Mouse (Mus musculus): Measurements from ENCODE around the gene Gxylt1. TPM values are rescaled to one million over a fixed set of nuclear protein-coding genes. Genes with fewer than 3 reads are reported as not detected.
A peak's percentile ranks its signal among the peaks of the same experiment; 100 is the strongest.
"Not testable (repeated sequence)": the region's sequence is repeated elsewhere in the genome, so short reads cannot be mapped to it uniquely, and the experiment has no call there.

The Gxylt1 gene
- polyA plus RNA-seq, 1 experiment from 2014 or later, result 16.7 TPM

DNA sequence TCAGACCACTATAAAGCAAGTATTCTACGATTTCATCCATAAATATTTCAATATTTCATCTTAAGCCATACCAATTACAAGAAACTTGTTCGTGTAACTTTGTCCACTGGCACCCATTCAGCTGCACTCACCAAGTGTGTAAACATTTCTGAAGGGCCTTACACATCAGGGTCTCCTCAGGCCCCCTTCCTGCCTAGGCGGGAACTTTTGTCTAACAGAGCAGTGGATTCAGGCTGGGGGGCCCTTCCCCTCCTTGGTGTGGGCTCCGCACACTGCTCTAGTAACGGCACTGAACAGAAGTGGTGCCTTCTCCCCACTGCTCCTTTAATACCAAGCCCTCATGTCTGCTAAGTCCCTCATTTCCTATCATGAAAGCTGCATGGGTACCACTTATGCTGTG lies 12.7 kb downstream of the Gxylt1 start:
- no peaks in the 10 kb centered on the region for H3K27me3 ChIP-seq
- H3K4me3 ChIP-seq, result no peak overlapping the region
- H3K4me1 ChIP-seq, result peaks cover 7% of the 10 kb centered on the region
- H3K9ac ChIP-seq, result no peak overlapping the region
- no peaks in the 10 kb centered on the region for H3K9me3 ChIP-seq
- no peak overlapping the region for H3K4me2 ChIP-seq
- peaks cover 28% of the 10 kb centered on the region for H3K36me3 ChIP-seq
- WGBS, result 89% methylated on average over 5 of the region's 5 CpGs
- no peak for ATAC-seq (ENCODE audit: insufficient number of reproducible peaks, insufficient read depth, low FRiP score, low TSS enrichment, low read depth)
- H3K27ac ChIP-seq, result no peak overlapping the region

DNA sequence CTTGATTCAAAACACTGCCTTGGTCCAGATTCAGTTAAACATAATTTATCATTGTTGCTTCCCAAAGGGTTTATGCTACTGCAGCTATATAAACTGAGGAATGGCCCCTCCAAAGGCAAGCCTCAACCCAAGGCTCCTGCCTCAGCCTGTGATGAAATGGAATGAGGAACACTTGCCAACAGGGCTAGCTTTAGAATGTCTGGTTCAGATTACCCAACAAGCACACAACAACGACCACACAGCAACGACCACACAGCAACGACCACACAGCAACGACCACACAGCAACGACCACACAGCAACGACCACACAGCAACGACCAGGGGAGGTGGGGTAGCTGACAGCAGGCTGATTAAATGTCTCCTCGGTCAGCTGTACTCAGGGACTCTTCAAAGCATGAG lies 15.0 kb downstream of the Gxylt1 start:
- Histone ChIP-seq H3K27me3 (no peaks in the 10 kb centered on the region), H3K9ac (no peak overlapping the region), H3K4me2 (no peak overlapping the region), H3K4me3 (no peak overlapping the region), H3K9me3 (no peaks in the 10 kb centered on the region), H3K4me1 (peaks cover 8% of the 10 kb centered on the region; the same call in 1 of the 2 replicates), H3K36me3 (peaks cover 46% of the 10 kb centered on the region), H3K27ac (no peak overlapping the region)
- no peak for ATAC-seq (ENCODE audit: insufficient number of reproducible peaks, insufficient read depth, low FRiP score, low TSS enrichment, low read depth)
- 75% methylated on average over 8 of the region's 8 CpGs for WGBS

DNA sequence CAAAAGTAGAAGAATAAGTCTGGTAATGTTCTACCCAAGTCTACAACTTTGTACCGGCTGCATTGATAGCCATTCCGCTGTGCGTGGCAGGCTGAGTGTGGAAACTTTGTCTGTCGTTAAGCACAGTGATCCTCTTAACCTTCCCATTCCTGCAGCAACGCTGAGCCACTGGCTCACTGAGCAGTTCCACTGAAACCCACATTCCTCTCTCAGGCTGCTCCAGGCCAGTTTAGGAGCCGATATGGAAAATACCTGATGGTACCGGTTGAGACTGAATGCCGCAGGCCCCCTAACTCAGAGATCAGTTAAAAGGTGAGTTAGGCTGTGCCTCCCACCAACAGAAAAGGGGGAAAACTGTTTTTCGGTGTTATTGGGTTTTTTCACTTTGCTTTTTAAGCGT lies 19.7 kb downstream of the Gxylt1 start:
- Histone ChIP-seq H3K27ac (no peak overlapping the region), H3K4me1 (peaks cover 9% of the 10 kb centered on the region; the same call in 1 of the 2 replicates), H3K36me3 (peaks cover 49% of the 10 kb centered on the region), H3K9me3 (no peaks in the 10 kb centered on the region), H3K9ac (no peak overlapping the region), H3K4me3 (no peak overlapping the region), H3K4me2 (no peak overlapping the region), H3K27me3 (no peaks in the 10 kb centered on the region)
- ATAC-seq (ENCODE audit: insufficient number of reproducible peaks, insufficient read depth, low FRiP score, low TSS enrichment, low read depth), result no peak
- 33% methylated on average over 10 of the region's 10 CpGs for WGBS

DNA sequence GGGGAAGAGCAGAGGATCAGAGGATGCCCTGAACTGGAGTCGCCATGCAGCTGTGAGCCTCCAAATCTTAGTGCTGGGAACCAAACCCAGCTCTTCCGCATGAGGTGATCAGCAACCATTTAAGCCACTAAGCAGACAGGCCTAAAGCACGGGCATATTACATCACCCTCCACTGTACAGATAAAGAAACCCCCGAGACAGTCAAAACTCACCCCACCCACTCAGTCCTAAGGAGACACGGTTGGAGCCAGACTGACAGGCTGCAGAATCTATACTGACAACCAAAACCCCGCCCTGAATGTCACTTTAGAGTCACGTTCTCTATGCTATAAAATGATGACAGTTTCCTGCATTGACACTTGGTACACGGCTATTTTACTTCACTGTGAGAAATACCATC lies 21.8 kb downstream of the Gxylt1 start:
- no peak overlapping the region for H3K27ac ChIP-seq
- peaks cover 9% of the 10 kb centered on the region; the same call in 1 of the 2 replicates for H3K4me1 ChIP-seq
- no peak overlapping the region for H3K4me3 ChIP-seq
- H3K27me3 ChIP-seq, result no peaks in the 10 kb centered on the region
- WGBS, result 69% methylated on average over 8 of the region's 8 CpGs
- H3K9ac ChIP-seq, result no peak overlapping the region
- no peak overlapping the region for H3K4me2 ChIP-seq
- H3K9me3 ChIP-seq, result no peaks in the 10 kb centered on the region
- ATAC-seq (ENCODE audit: insufficient number of reproducible peaks, insufficient read depth, low FRiP score, low TSS enrichment, low read depth), result no peak
- peaks cover 46% of the 10 kb centered on the region for H3K36me3 ChIP-seq

DNA sequence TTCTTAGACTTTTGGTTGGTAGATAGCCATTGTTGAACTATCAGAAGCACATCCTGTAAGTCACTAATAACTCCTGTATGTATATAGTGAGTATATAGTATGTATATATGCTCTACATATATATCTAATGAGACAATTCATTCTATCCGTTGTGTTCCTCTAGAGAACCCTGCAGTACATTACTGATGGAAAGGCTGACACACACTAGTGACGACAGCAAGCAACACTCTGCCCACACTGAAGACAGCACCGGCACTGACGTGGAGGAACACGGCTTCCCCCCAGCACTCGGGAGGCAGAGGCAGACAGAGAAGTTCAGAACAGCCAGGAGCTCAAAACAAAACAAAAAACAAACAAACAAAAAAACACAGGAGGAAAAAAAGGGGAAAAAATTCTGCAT lies 22.6 kb downstream of the Gxylt1 start:
- Histone ChIP-seq H3K27ac (no peak overlapping the region), H3K4me2 (no peak overlapping the region), H3K9me3 (no peaks in the 10 kb centered on the region), H3K4me1 (peaks cover 9% of the 10 kb centered on the region; the same call in 1 of the 2 replicates), H3K4me3 (no peak overlapping the region), H3K27me3 (no peaks in the 10 kb centered on the region), H3K36me3 (peaks cover 46% of the 10 kb centered on the region), H3K9ac (no peak overlapping the region)
- ATAC-seq (ENCODE audit: insufficient number of reproducible peaks, insufficient read depth, low FRiP score, low TSS enrichment, low read depth), result no peak
- WGBS, result 76% methylated on average over 6 of the region's 6 CpGs

DNA sequence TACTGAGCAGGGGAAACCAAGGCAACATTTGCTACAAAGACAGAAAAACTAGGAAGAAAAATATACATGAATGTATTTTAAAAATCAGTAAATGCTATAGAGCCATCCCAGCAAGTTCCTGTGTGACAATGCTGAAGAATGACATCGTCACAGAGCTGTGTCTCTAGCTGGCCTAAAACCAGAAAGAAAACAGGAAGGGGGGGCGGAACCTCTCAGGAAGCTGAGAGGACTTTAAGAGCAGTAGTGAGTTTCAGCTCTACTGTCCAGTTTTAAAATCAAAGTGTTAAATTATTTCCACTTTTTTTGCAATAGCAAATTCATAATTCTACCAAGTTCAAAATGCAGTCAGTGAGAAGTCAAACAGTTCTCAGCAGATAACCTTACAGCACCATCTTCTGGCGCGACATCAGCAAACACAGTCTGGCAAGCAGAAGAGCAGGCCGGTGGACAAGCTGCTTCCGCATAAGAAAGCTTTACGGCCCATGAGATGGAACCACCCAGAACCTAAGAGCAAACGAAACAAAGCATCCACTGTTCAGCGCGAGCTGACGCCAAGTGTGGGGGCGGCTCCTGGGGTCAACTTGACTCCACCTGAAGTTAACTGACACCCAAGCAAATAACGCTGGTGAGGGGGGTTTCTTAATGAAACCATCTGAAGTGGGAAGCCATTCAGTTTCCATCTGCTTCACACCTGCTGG lies 23.3 kb downstream of the Gxylt1 start:
- Histone ChIP-seq H3K9ac (no peak overlapping the region), H3K9me3 (no peaks in the 10 kb centered on the region), H3K27ac (no peak overlapping the region), H3K4me2 (no peak overlapping the region), H3K36me3 (peaks cover 45% of the 10 kb centered on the region), H3K4me3 (no peak overlapping the region), H3K27me3 (no peaks in the 10 kb centered on the region), H3K4me1 (peaks cover 9% of the 10 kb centered on the region; the same call in 1 of the 2 replicates)
- 46% methylated on average over 13 of the region's 13 CpGs for WGBS
- ATAC-seq (ENCODE audit: insufficient number of reproducible peaks, insufficient read depth, low FRiP score, low TSS enrichment, low read depth), result no peak

DNA sequence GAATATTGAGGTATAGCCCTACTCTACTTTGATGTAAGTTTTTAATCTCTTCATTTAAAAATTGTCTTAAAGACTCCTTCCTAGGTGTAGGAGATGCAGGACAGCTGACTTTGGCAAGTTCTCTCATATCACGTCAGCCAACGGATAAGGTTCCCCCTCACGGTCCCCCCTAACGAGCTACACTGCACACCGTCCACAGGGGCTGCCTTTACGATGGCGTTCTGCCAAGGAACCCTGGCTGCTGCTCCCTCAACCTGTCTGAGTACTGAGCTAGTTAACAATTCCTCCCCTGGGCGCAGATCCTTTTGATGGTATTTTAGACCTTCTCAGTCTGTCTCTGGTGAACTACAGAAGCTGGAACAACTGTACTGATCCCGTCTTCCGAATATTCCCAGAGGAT lies 31.8 kb downstream of the Gxylt1 start:
- WGBS, result 59% methylated on average over 10 of the region's 10 CpGs
- no peak overlapping the region for H3K9ac ChIP-seq
- ATAC-seq (ENCODE audit: insufficient number of reproducible peaks, insufficient read depth, low FRiP score, low TSS enrichment, low read depth), result no peak
- H3K4me3 ChIP-seq, result no peak overlapping the region
- no peaks in the 10 kb centered on the region for H3K9me3 ChIP-seq
- H3K36me3 ChIP-seq, result peaks cover 65% of the 10 kb centered on the region
- no peaks in the 10 kb centered on the region for H3K27me3 ChIP-seq
- no peak overlapping the region for H3K4me2 ChIP-seq
- H3K27ac ChIP-seq, result 0 out of 2 replicates have a peak overlapping the region, but pooled peaks have one; percentile 7
- 0 out of 2 replicates have a peak, but pooled peaks cover 5% of the 10 kb centered on the region for H3K4me1 ChIP-seq

DNA sequence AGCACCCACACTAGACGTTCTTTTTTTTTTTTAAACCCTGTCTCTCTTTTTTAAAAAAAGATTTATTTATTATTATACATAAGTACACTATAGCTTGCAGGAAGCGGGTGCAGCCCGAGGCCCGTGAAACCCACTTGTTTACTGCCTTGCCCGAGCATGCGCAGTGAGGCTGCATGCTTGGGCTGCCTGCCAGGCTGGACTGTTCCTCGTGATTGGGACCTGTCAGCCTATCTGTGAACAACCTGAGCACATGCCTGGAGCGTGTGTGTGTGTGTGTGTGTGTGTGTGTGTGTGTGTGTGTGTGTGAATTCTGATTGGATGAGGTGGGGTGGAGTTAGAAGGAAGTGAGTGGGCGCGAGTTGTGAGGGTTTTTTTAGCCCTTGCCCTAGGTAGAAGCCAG lies 38.5 kb downstream of the Gxylt1 start:
- not testable (repeated sequence) for ATAC-seq (ENCODE audit: insufficient number of reproducible peaks, insufficient read depth, low FRiP score, low TSS enrichment, low read depth)

DNA sequence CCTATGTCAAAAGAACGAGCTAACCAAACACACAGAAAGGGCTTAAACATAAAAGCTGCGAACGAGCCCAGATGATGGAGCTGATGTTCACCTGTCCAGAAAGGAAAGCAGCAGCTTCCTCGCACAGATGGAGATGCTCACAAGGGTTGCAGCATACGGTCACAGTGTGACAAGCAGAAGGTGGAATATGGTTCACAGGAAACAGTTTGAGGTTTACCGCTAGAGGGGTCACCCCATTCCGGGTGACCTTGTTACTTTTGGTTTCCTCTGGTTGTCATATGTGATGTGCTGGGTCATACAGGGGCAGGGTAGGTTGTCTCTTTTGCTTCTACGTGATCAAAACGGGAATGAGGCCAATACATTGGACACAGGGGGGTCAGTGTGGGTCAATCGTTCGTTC lies 46.0 kb downstream of the Gxylt1 start:
- no peak overlapping the region for H3K4me2 ChIP-seq

More for the DNA sequence above, 38.5 kb downstream of the Gxylt1 start:
- H3K27ac ChIP-seq, H3K4me2 ChIP-seq, H3K4me3 ChIP-seq, H3K27me3 ChIP-seq, H3K9ac ChIP-seq, H3K4me1 ChIP-seq: not testable (repeated sequence)
- Histone ChIP-seq H3K9me3 (peaks cover 17% of the 10 kb centered on the region), H3K36me3 (peaks cover 21% of the 10 kb centered on the region)
- WGBS, result 91% methylated on average over 10 of the region's 10 CpGs

DNA sequence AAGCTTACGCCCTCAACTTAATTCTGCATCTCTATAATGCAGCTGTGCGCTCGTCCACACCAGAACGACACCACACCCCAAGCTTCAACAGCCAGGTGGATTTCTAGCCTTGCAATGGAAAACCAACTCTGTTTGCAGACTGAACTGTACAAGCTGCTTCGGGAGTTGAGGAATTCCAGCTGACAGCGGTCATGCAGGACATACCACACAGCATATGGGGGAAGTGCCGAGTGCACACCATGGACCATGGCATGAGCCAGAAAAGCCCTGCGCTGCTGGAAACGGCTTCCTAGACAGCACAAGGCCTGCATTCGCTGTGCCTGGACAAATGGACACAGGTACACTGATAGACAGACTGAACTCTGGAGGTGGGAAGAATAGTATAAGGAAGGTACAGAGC lies 46.6 kb downstream of the Gxylt1 start:
- H3K4me1 ChIP-seq, result peaks cover 15% of the 10 kb centered on the region
- no peak overlapping the region for H3K27ac ChIP-seq
- H3K4me2 ChIP-seq, result no peak overlapping the region
- ATAC-seq (ENCODE audit: insufficient number of reproducible peaks, insufficient read depth, low FRiP score, low TSS enrichment, low read depth), result no peak
- H3K4me3 ChIP-seq, result no peak overlapping the region
- H3K27me3 ChIP-seq, result no peaks in the 10 kb centered on the region
- 83% methylated on average over 10 of the region's 10 CpGs for WGBS
- no peaks in the 10 kb centered on the region for H3K9me3 ChIP-seq
- H3K36me3 ChIP-seq, result no peaks in the 10 kb centered on the region
- no peak overlapping the region for H3K9ac ChIP-seq

More for the DNA sequence above, 46.0 kb downstream of the Gxylt1 start:
- no peak overlapping the region for H3K9ac ChIP-seq
- no peaks in the 10 kb centered on the region for H3K36me3 ChIP-seq
- WGBS, result 75% methylated on average over 11 of the region's 11 CpGs
- ATAC-seq (ENCODE audit: insufficient number of reproducible peaks, insufficient read depth, low FRiP score, low TSS enrichment, low read depth), result no peak
- no peak overlapping the region for H3K27ac ChIP-seq
- H3K9me3 ChIP-seq, result peaks cover 4% of the 10 kb centered on the region; the same call in 1 of the 2 replicates
- peaks cover 15% of the 10 kb centered on the region for H3K4me1 ChIP-seq
- no peaks in the 10 kb centered on the region for H3K27me3 ChIP-seq
- H3K4me3 ChIP-seq, result no peak overlapping the region

DNA sequence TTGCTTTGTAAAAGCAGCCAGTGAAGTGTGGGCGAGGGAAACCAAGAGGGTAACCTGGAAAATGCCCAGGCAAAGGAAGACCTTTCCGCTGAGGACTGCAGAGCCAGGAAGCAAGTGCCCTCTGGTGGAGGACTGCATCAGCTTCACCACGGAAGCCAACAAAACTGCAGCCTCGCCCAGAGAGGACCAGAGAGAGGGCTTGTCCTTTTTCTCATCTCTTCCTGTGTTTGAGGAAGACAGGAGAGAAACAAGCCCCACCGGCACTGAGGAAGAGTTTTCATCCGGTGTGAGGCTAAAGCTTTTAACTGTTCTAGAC lies 47.3 kb downstream of the Gxylt1 start:
- Histone ChIP-seq H3K27ac (no peak overlapping the region), H3K9ac (no peak overlapping the region), H3K9me3 (no peaks in the 10 kb centered on the region), H3K4me3 (no peak overlapping the region), H3K4me2 (no peak overlapping the region), H3K27me3 (no peaks in the 10 kb centered on the region), H3K36me3 (no peaks in the 10 kb centered on the region), H3K4me1 (peaks cover 15% of the 10 kb centered on the region)
- ATAC-seq (ENCODE audit: insufficient number of reproducible peaks, insufficient read depth, low FRiP score, low TSS enrichment, low read depth), result no peak
- 24% methylated on average over 6 of the region's 6 CpGs for whole genome bisulfite sequencing

DNA sequence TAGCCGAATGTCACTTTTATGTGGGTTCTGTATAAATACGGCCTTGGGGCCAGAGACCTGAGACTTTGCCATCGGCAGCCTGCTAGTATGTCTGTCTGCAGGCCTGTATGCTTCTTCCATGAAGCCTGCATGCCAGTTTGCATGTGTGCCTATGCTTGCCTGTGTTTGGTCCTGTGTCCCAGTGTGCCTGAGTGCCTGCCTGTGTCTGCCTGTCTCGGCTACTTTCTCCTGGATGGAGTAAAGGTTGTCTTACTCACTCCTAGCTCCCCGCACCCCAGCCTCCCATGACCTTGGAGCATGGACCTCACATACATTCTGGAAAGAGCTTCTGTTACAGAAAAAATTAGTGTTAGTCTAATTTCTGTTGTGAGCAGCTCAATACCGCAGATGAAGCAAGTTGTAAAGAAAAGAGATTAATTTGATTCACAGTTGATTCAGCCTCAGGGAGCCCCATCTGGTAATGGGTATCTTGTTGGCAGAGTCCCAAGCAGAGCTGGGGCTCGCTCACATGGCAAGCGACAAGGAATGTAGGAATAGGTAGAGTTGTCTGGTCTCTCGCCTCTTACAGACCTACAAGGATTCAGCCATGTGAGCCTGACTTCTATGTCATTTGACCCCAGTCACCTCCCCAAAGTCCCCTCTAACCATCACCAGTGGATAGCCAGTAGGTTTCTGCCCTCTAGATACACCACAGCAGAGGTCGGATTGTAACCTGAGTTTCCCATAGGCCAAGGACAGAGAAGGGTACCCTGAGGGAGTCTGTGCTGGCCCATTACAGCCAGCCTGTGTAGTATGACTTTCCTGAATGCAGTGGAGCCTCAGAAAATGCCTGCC lies 47.8 kb downstream of the Gxylt1 start:
- ATAC-seq (ENCODE audit: insufficient number of reproducible peaks, insufficient read depth, low FRiP score, low TSS enrichment, low read depth), result no peak

More for the DNA sequence above, 47.8 kb downstream of the Gxylt1 start:
- 58% methylated on average over 10 of the region's 10 CpGs for WGBS
- Histone ChIP-seq H3K9ac (no peak overlapping the region), H3K4me2 (no peak overlapping the region), H3K27me3 (no peaks in the 10 kb centered on the region), H3K36me3 (no peaks in the 10 kb centered on the region), H3K4me1 (peaks cover 15% of the 10 kb centered on the region), H3K9me3 (no peaks in the 10 kb centered on the region), H3K27ac (no peak overlapping the region), H3K4me3 (no peak overlapping the region)

Measured in embryonic facial prominence, embryonic 13.5 days (tissue).